Mouse (Mus musculus) liver, embryonic 15.5 days (tissue): ENCODE measurements at regions not wholly inside any gene's neighbourhood (a gene's known extent, or its start where the extent isn't known, plus 50 kb on each side); places are given as distances from the start of the nearest gene placed in this dataset.

Experiments
- ATAC-seq: fragments of 200-750 bp; cut with Nextera tagmentation; 2 replicates; pipeline ENCODE4 v1.8.0; 2017; ENCODE audit warnings: moderate number of reproducible peaks, mild to moderate bottlenecking, moderate library complexity; ENCODE audit not compliant: insufficient read depth
- H3K27ac ChIP-seq: fragments of 300-500 bp; sonication (generic); replicated peaks from 2 replicates; pipeline ENCODE4 v1.5.1; 2015; ENCODE audit warnings: mild to moderate bottlenecking, inconsistent platforms
- H3K27me3 ChIP-seq: fragments of 300-500 bp; sonication (generic); 2 replicates; pipeline ENCODE4 v1.6.1; 2015; ENCODE audit warnings: mild to moderate bottlenecking, inconsistent platforms
- H3K36me3 ChIP-seq: fragments of 300-500 bp; sonication (generic); replicated peaks from 2 replicates; pipeline ENCODE4 v1.6.1; 2015; ENCODE audit warnings: moderate library complexity, mild to moderate bottlenecking, inconsistent platforms
- H3K4me1 ChIP-seq: fragments of 300-500 bp; sonication (generic); replicated peaks from 2 replicates; pipeline ENCODE4 v1.6.1; 2015; ENCODE audit warnings: inconsistent platforms
- H3K4me2 ChIP-seq: fragments of 300-500 bp; sonication (generic); 2 replicates; pipeline ENCODE4 v1.6.1; 2015; ENCODE audit warnings: moderate library complexity, mild to moderate bottlenecking, inconsistent platforms
- H3K4me3 ChIP-seq: fragments of 300-500 bp; sonication (generic); replicated peaks from 2 replicates; pipeline ENCODE4 v1.5.1; 2015; ENCODE audit warnings: mild to moderate bottlenecking, inconsistent platforms
- H3K9ac ChIP-seq: fragments of 300-500 bp; sonication (generic); 2 replicates; pipeline ENCODE4 v1.6.1; 2015; ENCODE audit warnings: moderate library complexity, mild to moderate bottlenecking, inconsistent platforms
- H3K9me3 ChIP-seq: fragments of 300-500 bp; sonication (generic); replicated peaks from 2 replicates; pipeline ENCODE4 v1.6.1; 2016; ENCODE audit warnings: inconsistent platforms
- WGBS: fragments of 180-500 bp; shearing (Covaris S2); methylation state at CpG from one replicate; pipeline ENCODE4 v1.1.7; 2015; ENCODE audit warnings: mixed read lengths; ENCODE audit not compliant: insufficient replicate concordance; 5-methylcytosine and 5-hydroxymethylcytosine counted together

DNA sequence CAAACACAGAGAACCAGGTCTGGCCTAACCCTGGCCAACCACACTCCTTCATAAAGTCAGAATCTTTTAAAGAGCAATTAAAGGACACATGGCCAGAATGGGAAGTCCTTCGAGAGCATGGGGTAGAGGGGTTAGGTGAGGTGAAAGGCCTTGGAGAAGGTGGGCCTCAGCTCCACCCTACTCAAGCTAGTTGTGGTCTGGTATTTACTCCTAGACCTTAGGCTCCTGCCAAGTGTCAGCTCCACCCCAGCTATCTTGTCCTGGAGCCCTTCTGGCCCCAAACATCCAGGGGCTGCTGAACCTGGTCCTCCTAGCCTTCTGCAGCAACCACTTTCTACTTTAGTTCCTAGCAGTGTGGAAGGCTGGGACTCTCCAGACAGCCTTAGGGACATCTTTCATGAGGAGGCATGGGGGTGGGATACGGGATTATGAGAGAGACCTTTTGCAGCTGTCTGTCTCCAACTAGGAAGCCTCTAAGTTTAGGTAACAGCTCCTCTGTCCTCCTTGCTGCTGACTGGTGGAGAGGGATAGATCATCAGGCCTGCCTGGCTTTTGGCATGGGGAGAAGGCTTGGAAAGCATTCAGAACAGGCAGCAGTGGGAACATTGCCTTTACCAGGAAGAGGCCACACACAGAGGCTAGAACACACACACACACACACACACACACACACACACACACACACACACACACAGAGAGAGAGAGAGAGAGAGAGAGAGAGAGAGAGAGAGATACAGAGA is 90.0 kb upstream of the Ercc6l2 start:
- peaks cover 8% of the 10 kb centered on the region for H3K4me1 ChIP-seq
- no peaks in the 10 kb centered on the region for H3K36me3 ChIP-seq
- no peak overlapping the region for H3K4me3 ChIP-seq
- H3K27ac ChIP-seq, result no peak overlapping the region
- no peak overlapping the region for H3K9ac ChIP-seq
- 51% methylated on average over 2 of the region's 2 CpGs for WGBS
- no peaks in the 10 kb centered on the region for H3K27me3 ChIP-seq
- no peaks in the 10 kb centered on the region for H3K9me3 ChIP-seq
- ATAC-seq, result no peak
- H3K4me2 ChIP-seq, result no peak overlapping the region

DNA sequence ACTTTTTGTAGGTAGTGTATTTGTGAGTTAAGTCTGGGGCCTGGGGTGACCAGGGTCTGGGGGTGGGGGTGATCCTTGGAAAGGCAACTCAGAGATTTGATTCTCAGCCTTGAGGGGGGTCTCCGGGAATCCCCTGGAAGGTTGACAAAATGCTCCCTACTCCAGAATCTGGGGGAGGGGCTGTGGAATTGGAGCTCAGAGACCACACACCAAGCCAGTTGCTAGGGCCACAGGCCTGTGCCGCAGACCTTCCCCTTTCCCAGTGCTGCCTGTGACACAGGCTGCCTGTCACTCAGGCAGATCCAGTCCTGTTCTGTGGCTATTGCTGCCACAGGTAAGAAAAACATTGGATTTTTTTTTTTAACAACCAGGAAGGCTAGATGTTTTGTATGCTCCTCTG is 89.0 kb upstream of the Ercc6l2 start:
- Histone ChIP-seq H3K9ac (no peak overlapping the region), H3K9me3 (no peaks in the 10 kb centered on the region), H3K36me3 (no peaks in the 10 kb centered on the region), H3K4me2 (no peak overlapping the region), H3K27me3 (no peaks in the 10 kb centered on the region), H3K4me1 (peaks cover 4% of the 10 kb centered on the region; the same call in 1 of the 2 replicates), H3K4me3 (no peak overlapping the region), H3K27ac (no peak overlapping the region)
- 71% methylated on average over 2 of the region's 2 CpGs for WGBS
- ATAC-seq, result no peak

DNA sequence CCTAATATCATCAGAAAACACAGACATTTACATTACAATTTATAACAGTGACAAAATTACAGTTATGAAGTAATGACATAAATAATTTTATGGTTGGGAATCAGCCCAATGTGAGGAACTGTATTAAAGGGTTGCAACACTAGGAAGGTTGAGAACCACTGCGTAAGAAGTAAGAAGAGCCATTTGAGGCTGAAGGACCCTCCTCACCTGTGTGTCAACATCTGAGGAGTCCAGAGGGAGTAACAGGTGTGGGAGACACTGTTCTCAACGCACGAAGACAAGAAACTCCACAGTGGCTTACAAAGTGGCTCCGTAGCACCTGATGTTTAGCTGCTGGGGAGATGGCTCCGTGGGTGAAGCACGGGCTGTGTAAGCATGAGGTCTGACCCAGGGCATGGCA is 88.5 kb upstream of the Ercc6l2 start:
- Histone ChIP-seq H3K9ac (no peak overlapping the region), H3K27me3 (no peaks in the 10 kb centered on the region), H3K4me1 (no peaks in the 10 kb centered on the region), H3K4me3 (no peak overlapping the region), H3K9me3 (no peaks in the 10 kb centered on the region), H3K4me2 (no peak overlapping the region), H3K27ac (no peak overlapping the region), H3K36me3 (no peaks in the 10 kb centered on the region)
- ATAC-seq, result no peak
- WGBS, result 72% methylated on average over 6 of the region's 6 CpGs

DNA sequence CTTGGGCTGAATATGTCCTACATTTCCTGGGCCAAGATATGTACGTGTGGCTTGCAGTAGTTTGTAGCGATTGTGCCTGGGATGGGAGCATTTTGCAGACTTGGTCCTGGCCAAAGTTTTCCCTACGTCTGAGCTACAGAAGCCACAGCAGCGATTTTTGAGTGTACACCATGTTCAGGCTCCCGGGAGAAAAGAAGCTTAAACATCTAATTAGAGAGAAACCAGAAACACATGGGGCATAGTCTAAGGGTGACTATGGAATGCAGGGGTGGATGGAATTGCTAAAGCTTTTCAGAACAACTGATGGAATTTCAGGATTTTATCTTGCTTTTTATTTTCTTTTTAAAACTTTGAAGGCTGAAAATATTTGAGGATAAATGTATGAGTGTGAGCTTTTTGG is 79.3 kb upstream of the Ercc6l2 start:
- Histone ChIP-seq H3K9ac (no peak overlapping the region), H3K27me3 (no peaks in the 10 kb centered on the region), H3K9me3 (no peaks in the 10 kb centered on the region), H3K36me3 (no peaks in the 10 kb centered on the region), H3K4me1 (no peaks in the 10 kb centered on the region), H3K4me3 (no peak overlapping the region), H3K4me2 (no peak overlapping the region), H3K27ac (no peak overlapping the region)
- ATAC-seq, result no peak
- WGBS, result 70% methylated on average over 5 of the region's 5 CpGs

DNA sequence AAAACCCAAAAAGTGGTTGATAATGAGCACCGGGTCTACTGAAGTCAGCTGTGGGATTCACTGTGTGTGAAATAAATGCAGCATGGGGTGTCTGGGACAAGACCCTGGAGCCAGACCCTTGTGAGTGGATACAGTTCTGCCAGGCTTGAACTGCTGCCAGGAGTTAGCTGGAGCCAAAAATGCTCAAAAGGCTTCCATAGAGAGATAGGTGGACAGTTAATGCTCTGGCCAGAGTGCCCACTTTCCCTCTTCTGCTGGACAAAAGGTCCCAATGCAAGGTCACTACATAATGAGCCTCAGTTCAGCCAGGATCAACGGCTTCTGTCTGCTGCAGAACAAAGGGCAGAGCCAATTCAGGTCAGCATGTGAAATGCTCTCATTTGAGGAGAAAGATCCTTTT is 73.2 kb upstream of the Ercc6l2 start:
- Histone ChIP-seq H3K4me3 (no peak overlapping the region), H3K4me1 (no peaks in the 10 kb centered on the region), H3K27me3 (no peaks in the 10 kb centered on the region), H3K9me3 (no peaks in the 10 kb centered on the region), H3K9ac (no peak overlapping the region), H3K27ac (no peak overlapping the region), H3K36me3 (no peaks in the 10 kb centered on the region), H3K4me2 (no peak overlapping the region)
- ATAC-seq, result no peak
- WGBS, result 58% methylated on average over 2 of the region's 2 CpGs

DNA sequence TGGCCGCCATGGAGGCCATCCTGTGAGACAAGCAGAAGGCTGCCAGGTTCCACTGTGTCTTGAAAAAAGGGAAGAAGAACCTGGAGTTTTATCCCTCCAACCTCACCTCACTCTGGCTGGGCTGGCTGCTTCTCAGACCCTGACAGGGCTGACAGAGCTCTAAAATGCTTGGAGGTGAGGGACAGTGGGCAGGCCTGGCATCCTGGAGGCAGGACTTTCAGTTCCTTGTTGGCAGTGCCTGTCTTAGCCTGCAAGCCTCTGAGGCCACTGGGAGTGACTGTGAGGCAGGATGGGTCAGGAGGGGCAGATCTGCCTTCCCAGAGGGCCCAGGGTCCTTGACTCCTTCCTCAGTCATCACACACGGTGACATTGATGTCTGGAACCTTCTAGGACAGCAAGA is 66.3 kb upstream of the Ercc6l2 start:
- no peaks in the 10 kb centered on the region for H3K36me3 ChIP-seq
- H3K4me1 ChIP-seq, result no peaks in the 10 kb centered on the region
- no peak overlapping the region for H3K27ac ChIP-seq
- H3K4me2 ChIP-seq, result no peak overlapping the region
- H3K27me3 ChIP-seq, result no peaks in the 10 kb centered on the region
- H3K9me3 ChIP-seq, result no peaks in the 10 kb centered on the region
- no peak overlapping the region for H3K4me3 ChIP-seq
- no peak for ATAC-seq
- 56% methylated on average over 2 of the region's 2 CpGs for WGBS
- no peak overlapping the region for H3K9ac ChIP-seq

DNA sequence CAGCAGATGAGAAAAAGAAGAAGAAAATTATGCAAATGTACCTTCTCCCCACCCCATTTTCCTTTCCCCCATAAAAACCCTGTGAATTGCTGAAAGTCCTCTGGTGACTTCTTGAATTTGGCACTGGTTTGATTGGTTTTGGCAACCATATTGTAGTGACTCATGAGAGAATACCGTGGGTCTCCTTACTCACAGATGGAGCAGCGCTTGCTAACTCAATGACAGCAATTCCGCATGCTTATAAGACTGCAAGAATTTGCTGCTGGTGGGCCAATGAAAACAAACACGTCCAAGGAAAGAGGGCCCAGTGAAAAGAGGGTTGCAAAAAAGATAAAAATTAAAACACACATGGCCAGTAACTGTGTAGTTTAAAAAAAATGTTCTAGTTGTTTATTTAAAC is 65.0 kb upstream of the Ercc6l2 start:
- no peak overlapping the region for H3K4me3 ChIP-seq
- no peak overlapping the region for H3K4me2 ChIP-seq
- H3K9me3 ChIP-seq, result no peaks in the 10 kb centered on the region
- H3K27ac ChIP-seq, result no peak overlapping the region
- H3K9ac ChIP-seq, result no peak overlapping the region
- no peaks in the 10 kb centered on the region for H3K4me1 ChIP-seq
- 63% methylated on average over 4 of the region's 4 CpGs for WGBS
- ATAC-seq, result no peak
- H3K36me3 ChIP-seq, result no peaks in the 10 kb centered on the region
- no peaks in the 10 kb centered on the region for H3K27me3 ChIP-seq

DNA sequence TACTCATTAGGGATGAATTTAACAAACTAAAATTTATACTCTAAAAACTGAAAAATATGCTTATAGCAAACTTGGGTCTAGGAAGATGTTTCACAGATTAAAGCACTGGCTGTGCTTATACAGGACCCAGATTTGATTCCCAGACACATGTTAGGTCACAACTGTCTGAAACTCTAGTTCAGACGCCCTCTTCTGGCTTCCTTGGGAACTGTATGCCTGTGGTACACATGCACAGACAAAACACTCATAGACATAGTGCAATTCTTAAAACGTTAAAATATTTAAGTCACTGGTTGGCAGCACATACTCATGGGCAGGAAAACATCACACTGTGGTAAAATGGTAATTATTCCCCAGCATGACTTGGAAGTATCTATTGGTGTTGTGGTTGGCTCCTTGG is 63.8 kb upstream of the Ercc6l2 start:
- no peaks in the 10 kb centered on the region for H3K36me3 ChIP-seq
- H3K9ac ChIP-seq, result no peak overlapping the region
- no peak for ATAC-seq
- H3K27ac ChIP-seq, result no peak overlapping the region
- H3K4me3 ChIP-seq, result no peak overlapping the region
- WGBS, result 34% methylated on average over 2 of the region's 2 CpGs
- no peaks in the 10 kb centered on the region for H3K9me3 ChIP-seq
- no peaks in the 10 kb centered on the region for H3K4me1 ChIP-seq
- H3K4me2 ChIP-seq, result no peak overlapping the region
- H3K27me3 ChIP-seq, result no peaks in the 10 kb centered on the region

DNA sequence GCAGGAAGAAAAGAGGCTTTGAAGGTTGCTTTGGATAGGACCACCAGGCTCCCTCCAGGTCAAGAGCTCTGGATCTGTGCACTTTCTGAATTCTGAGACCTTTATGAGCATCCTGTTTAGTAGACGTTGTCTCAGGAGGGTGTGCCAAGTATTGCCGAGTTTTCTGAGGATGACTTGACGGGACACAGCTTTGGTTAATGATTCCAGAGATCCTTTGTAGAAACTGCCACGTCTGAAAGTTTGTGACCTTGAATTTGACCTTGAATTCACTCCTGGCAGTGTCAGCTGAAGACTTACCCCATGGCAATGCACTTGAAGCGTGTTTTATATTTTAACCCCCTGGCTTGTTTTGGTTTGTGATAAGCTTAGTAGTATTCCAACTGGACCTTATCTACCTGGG is 58.0 kb upstream of the Ercc6l2 start:
- Histone ChIP-seq H3K27ac (no peak overlapping the region), H3K4me1 (no peaks in the 10 kb centered on the region), H3K9ac (no peak overlapping the region), H3K4me2 (no peak overlapping the region), H3K9me3 (no peaks in the 10 kb centered on the region), H3K4me3 (no peak overlapping the region), H3K36me3 (no peaks in the 10 kb centered on the region), H3K27me3 (no peaks in the 10 kb centered on the region)
- 58% methylated on average over 5 of the region's 5 CpGs for WGBS
- no peak for ATAC-seq

DNA sequence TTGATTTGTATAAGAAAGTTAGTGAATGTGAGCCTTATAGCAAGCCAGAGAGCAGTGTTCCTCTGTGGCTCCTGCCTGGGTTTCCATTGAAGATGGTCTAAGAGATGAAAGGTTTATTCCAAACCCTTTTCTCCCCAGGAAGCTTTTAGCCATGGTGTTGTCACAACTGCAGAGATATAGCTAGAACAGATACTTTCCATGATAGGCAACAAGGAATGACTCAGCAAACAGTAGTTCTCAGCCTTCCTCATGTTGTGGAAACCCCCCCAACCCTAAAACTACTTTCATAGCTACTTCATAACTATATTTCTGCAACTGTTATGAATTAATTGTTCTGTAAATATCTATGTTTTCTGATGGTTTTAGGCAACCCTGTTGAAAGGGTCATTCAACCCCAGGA is 53.5 kb upstream of the Ercc6l2 start:
- Histone ChIP-seq H3K36me3 (no peaks in the 10 kb centered on the region), H3K9ac (no peak overlapping the region), H3K4me1 (no peaks in the 10 kb centered on the region), H3K27ac (no peak overlapping the region), H3K27me3 (no peaks in the 10 kb centered on the region), H3K4me2 (no peak overlapping the region), H3K4me3 (no peak overlapping the region), H3K9me3 (no peaks in the 10 kb centered on the region)
- ATAC-seq, result no peak
